In genomic region chr19:20370175-20370574, GRCm38 (mm10) we compare ENCODE assay signal across 31 mouse cellular contexts.
"Had no signal": no experiment of that assay in that cellular context is flagged by ENCODE, and none has a peak within 500 bp of the region (broad histone marks: within the 10 kb centered on the region; RNA-seq: fewer than 3 reads in every experiment).

No protein-coding gene starts in this region.

- H3K4me1 ChIP-seq: limb, embryonic 10.5 days; limb, embryonic 12.5 days; limb, embryonic 13.5 days; limb, embryonic 15.5 days; liver, embryonic 12.5 days; liver, embryonic 13.5 days; liver, embryonic 15.5 days; lung, embryonic 15.5 days; megakaryocyte, embryonic 14.5 days; midbrain, embryonic 10.5 days; midbrain, embryonic 12.5 days; midbrain, embryonic 13.5 days; midbrain, embryonic 15.5 days had no signal

- H3K36me3 ChIP-seq: limb, embryonic 10.5 days; limb, embryonic 12.5 days; limb, embryonic 13.5 days; liver, embryonic 12.5 days; liver, embryonic 13.5 days; liver, embryonic 15.5 days; lung, embryonic 15.5 days; midbrain, embryonic 10.5 days; midbrain, embryonic 12.5 days; midbrain, embryonic 13.5 days; midbrain, embryonic 15.5 days had no signal

- H3K27me3 ChIP-seq: limb, embryonic 12.5 days; limb, embryonic 13.5 days; limb, embryonic 15.5 days; liver, embryonic 12.5 days; liver, embryonic 13.5 days; liver, embryonic 15.5 days; lung, embryonic 15.5 days; megakaryocyte, embryonic 14.5 days; midbrain, embryonic 12.5 days; midbrain, embryonic 13.5 days; midbrain, embryonic 15.5 days had no signal

- H3K4me3 ChIP-seq: limb, embryonic 10.5 days; limb, embryonic 12.5 days; limb, embryonic 13.5 days; limb, embryonic 15.5 days; liver, embryonic 12.5 days; liver, embryonic 13.5 days; liver, embryonic 15.5 days; lung, embryonic 15.5 days; megakaryocyte, embryonic 14.5 days; midbrain, embryonic 10.5 days; midbrain, embryonic 12.5 days; midbrain, embryonic 13.5 days; midbrain, embryonic 15.5 days; myocyte had no signal

- DNase-seq: left cerebral cortex, postnatal 4 days; liver; liver, embryonic 13.5 days; liver, postnatal 0 days; lung, adult 18-20 months; lung, adult 2 months; lung, embryonic 14.5 days; lung, postnatal 10 days; lung, postnatal 14 days; lung, postnatal 36 days; lung, postnatal 4 days; midbrain, embryonic 14.5 days had no signal

- H3K9me3 ChIP-seq: limb, embryonic 10.5 days; limb, embryonic 12.5 days; limb, embryonic 13.5 days; limb, embryonic 15.5 days; liver, embryonic 12.5 days; liver, embryonic 13.5 days; liver, embryonic 15.5 days; lung, embryonic 15.5 days; megakaryocyte, embryonic 14.5 days; midbrain, embryonic 10.5 days; midbrain, embryonic 12.5 days; midbrain, embryonic 13.5 days; midbrain, embryonic 15.5 days had no signal

- H3K4me2 ChIP-seq: limb, embryonic 12.5 days; limb, embryonic 13.5 days; limb, embryonic 15.5 days; liver, embryonic 11.5 days; liver, embryonic 12.5 days; liver, embryonic 13.5 days; liver, embryonic 15.5 days; lung, embryonic 14.5 days; lung, embryonic 15.5 days; midbrain, embryonic 11.5 days; midbrain, embryonic 12.5 days; midbrain, embryonic 13.5 days; midbrain, embryonic 15.5 days had no signal

- H3K9ac ChIP-seq: limb, embryonic 12.5 days; limb, embryonic 13.5 days; limb, embryonic 15.5 days; liver, embryonic 12.5 days; liver, embryonic 13.5 days; liver, embryonic 14.5 days; liver, embryonic 15.5 days; liver, postnatal 0 days; lung, embryonic 14.5 days; lung, embryonic 15.5 days; midbrain, embryonic 12.5 days; midbrain, embryonic 13.5 days; midbrain, embryonic 15.5 days had no signal

- ATAC-seq: liver, embryonic 12.5 days; liver, postnatal 0 days; lung, postnatal 0 days; midbrain, embryonic 13.5 days; midbrain, embryonic 15.5 days; midbrain, embryonic 16.5 days had no signal

- H3K27ac ChIP-seq: limb, embryonic 10.5 days; limb, embryonic 12.5 days; limb, embryonic 13.5 days; limb, embryonic 15.5 days; liver, embryonic 12.5 days; liver, embryonic 13.5 days; liver, embryonic 14.5 days; liver, embryonic 15.5 days; lung, embryonic 15.5 days; macrophage; midbrain, embryonic 10.5 days; midbrain, embryonic 12.5 days; midbrain, embryonic 13.5 days; midbrain, embryonic 15.5 days had no signal
